Mouse (Mus musculus) myocyte (in vitro differentiated cells): ENCODE data around the gene Pax5. TPM values are rescaled to one million over a fixed set of nuclear protein-coding genes. Genes with fewer than 3 reads are reported as not detected.
A peak's percentile ranks its signal among the peaks of the same experiment; 100 is the strongest.
"Not testable (repeated sequence)": the region's sequence is repeated elsewhere in the genome, so short reads cannot be mapped to it uniquely, and the experiment has no call there.

ENCODE experiments used
- H3K27me3 ChIP-seq: one replicate; pipeline ENCODE4 v1.6.1; 2011; ENCODE audit not compliant: control insufficient read depth, insufficient read depth, insufficient read length
- H3K36me3 ChIP-seq: one replicate; pipeline ENCODE4 v1.6.1; 2011; ENCODE audit not compliant: control insufficient read depth, insufficient read depth
- H3K4me2 ChIP-seq: one replicate; pipeline ENCODE4 v1.6.1; 2011; ENCODE audit warnings: low read depth, control low read depth
- H3K4me3 ChIP-seq: one replicate; pipeline ENCODE4 v1.5.1; 2011; ENCODE audit warnings: mild to moderate bottlenecking, control low read depth, moderate library complexity
- H3K79me2 ChIP-seq: one replicate; pipeline ENCODE4 v1.6.1; 2011; ENCODE audit not compliant: control insufficient read depth, insufficient read depth
- H3ac ChIP-seq: one replicate; pipeline ENCODE4 v1.6.1; 2011; ENCODE audit not compliant: control insufficient read depth, insufficient read length
- CEBPB ChIP-seq: IDR thresholded peaks from 2 replicates; pipeline ENCODE4 v1.6.1; 2011; ENCODE audit warnings: mild to moderate bottlenecking, moderate library complexity; ENCODE audit not compliant: poor library complexity, insufficient read depth, severe bottlenecking
- E2F4 ChIP-seq: IDR thresholded peaks from one replicate; pipeline ENCODE4 v1.6.1; 2011; ENCODE audit warnings: mild to moderate bottlenecking, control low read depth, moderate library complexity; ENCODE audit not compliant: insufficient read depth
- MAX ChIP-seq: IDR thresholded peaks from one replicate; pipeline ENCODE4 v1.6.1; 2011; ENCODE audit warnings: low read depth, mild to moderate bottlenecking, control low read depth
- MYOD1 ChIP-seq, 3 experiments: IDR thresholded peaks; one replicate each; pipeline ENCODE4 v1.6.1; 2011; ENCODE audit warnings: control low read depth in 2 of 3, low read depth in 2 of 3, mild to moderate bottlenecking in 2 of 3, moderate library complexity in 1 of 3; ENCODE audit not compliant: insufficient read length in 2 of 3, control insufficient read depth in 1 of 3
- MYOG ChIP-seq, 3 experiments: IDR thresholded peaks; one replicate each; pipeline ENCODE4 v1.6.1; 2011; ENCODE audit warnings: control low read depth in 2 of 3, low read depth in 2 of 3, mild to moderate bottlenecking in 2 of 3; ENCODE audit not compliant: insufficient read length in 2 of 3, control insufficient read depth in 1 of 3, insufficient read depth in 1 of 3
- POLR2A ChIP-seq: IDR thresholded peaks from one replicate; pipeline ENCODE4 v1.6.1; 2011; ENCODE audit warnings: low read depth, mild to moderate bottlenecking, control low read depth, moderate library complexity; ENCODE audit not compliant: insufficient read length
- POLR2AphosphoS2 ChIP-seq: IDR thresholded peaks from one replicate; pipeline ENCODE4 v1.6.1; 2011; ENCODE audit warnings: low read depth, control low read depth; ENCODE audit not compliant: insufficient read length
- REST ChIP-seq: IDR thresholded peaks from one replicate; pipeline ENCODE4 v1.6.1; 2011; ENCODE audit warnings: mild to moderate bottlenecking, control low read depth, moderate library complexity; ENCODE audit not compliant: insufficient read depth, insufficient read length
- SRF ChIP-seq: IDR thresholded peaks from one replicate; pipeline ENCODE4 v1.6.1; 2011; ENCODE audit warnings: low read depth; ENCODE audit not compliant: control insufficient read depth, insufficient read length
- TCF12 ChIP-seq: IDR thresholded peaks from one replicate; pipeline ENCODE4 v1.6.1; 2011; ENCODE audit warnings: mild to moderate bottlenecking, control low read depth; ENCODE audit not compliant: poor library complexity, insufficient read depth, severe bottlenecking
- TCF3 ChIP-seq: IDR thresholded peaks from one replicate; pipeline ENCODE4 v1.6.1; 2011; ENCODE audit warnings: low read depth, control low read depth; ENCODE audit not compliant: insufficient read length
- USF1 ChIP-seq: IDR thresholded peaks from one replicate; pipeline ENCODE4 v1.6.1; 2011; ENCODE audit warnings: low read depth, mild to moderate bottlenecking, control low read depth, moderate library complexity
- polyA plus RNA-seq: library from polyadenylated mRNA; unstranded; fragments of >200 nt; fragmentation: generic; extraction: Trizol; gene quantifications from one replicate; pipeline ENCODE4 v1.2.1, GENCODE M21; 2012; ENCODE audit warnings: missing spikeins

Pax5 gene
- polyA plus RNA-seq = 0.01 TPM

DNA sequence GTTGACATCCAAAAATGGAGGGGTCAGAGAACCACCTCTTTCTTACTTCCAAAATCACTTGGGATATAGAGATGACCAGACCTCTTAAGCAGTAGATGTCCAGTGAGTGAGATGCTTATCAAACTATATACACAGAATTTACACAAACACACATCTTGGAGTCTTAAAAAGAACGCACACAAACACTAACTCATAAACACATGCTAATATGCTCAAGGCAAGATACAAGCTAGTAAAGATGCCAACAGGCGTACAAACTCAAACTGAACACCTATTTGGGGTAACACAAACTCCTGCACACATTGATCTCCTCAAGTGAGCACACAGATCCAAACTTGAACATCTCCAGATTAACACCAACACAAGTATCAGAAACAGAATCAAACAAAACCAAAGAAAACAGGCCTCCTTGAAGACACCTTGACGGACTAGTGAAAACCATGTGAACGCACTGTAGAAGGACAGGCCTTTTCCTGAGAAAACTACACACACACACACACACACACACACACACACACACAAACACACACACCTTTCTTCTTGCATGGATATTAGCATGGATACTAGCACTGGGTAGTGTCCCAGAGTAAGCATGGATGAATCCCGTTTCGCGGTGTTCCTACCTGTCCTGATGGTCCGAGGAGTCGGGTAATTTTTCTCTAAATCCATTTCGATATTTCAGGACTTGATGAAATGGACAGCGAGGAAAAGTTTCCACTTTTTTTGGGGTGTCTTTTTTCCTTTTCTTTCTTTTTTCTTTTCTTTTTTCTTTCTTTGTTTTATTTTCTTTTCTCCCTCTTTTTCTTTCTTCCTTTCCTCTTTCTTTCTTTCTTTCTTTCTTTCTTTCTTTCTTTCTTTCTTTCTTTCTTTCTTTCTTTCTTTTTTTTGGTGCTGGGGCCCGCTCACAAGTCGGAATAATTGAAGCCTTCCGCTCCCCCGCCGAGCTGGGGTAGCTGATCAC, at the start of gene Pax5:
Pax5 (minus strand) TSS at position 748 of the 961 bp plus-strand sequence.
- Histone ChIP-seq H3K4me3 (no peak within 1 kb of the TSS), H3K4me2 (no peak within 1 kb of the TSS)

DNA sequence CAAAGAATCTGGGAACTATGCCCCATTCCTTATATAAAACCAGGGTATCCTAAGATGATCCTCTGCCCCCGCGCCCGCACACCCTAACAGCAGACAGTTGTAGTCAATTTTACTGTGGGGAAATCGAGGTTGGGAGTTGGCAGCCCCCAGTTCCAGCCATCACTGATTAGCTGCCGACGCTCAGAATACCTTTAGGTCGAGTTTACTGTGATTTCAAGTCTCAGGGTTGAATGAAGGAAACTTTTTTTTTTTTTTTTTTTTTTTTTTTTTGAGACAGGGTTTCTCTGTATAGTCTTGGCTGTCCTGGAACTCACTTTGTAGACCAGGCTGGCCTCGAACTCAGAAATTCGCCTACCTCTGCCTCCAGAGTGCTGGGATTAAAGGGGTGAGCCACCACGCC, 46.8 kb upstream of the Pax5 start:
- Histone ChIP-seq H3K4me2 (peak overlapping the region; percentile 63), H3K4me3 (peak overlapping the region; percentile 85), H3K79me2 (peaks cover 38% of the 10 kb centered on the region), H3ac (peak overlapping the region; percentile 71)
- not testable (repeated sequence) for H3K36me3 ChIP-seq, H3K27me3 ChIP-seq

More for the DNA sequence above, at the start of gene Pax5:
- Histone ChIP-seq H3ac (no peak within 1 kb of the TSS), H3K27me3 (peaks cover 75% of the 10 kb centered on the region), H3K79me2 (no peaks in the 10 kb centered on the region), H3K36me3 (no peaks in the 10 kb centered on the region)
- no peak for TF ChIP-seq REST
- TF ChIP-seq E2F4 = no peak
- TF ChIP-seq TCF3 = no peak
- no peak for TF ChIP-seq POLR2A
- TF ChIP-seq USF1 = no peak
- no peak for TF ChIP-seq TCF12
- no peak for TF ChIP-seq POLR2AphosphoS2
- TF ChIP-seq CEBPB = no peak
- no peak for TF ChIP-seq MYOG (IDR thresholded peaks at IDR 0.05; ENCODE audit: control insufficient read depth in 1 of 3, insufficient read depth in 1 of 3, insufficient read length in 2 of 3, low read depth in 2 of 3)
- no peak for TF ChIP-seq MAX
- TF ChIP-seq MYOD1 (IDR thresholded peaks at IDR 0.05; ENCODE audit: control insufficient read depth in 1 of 3, insufficient read length in 2 of 3, low read depth in 2 of 3) = no peak
- TF ChIP-seq SRF = no peak

DNA sequence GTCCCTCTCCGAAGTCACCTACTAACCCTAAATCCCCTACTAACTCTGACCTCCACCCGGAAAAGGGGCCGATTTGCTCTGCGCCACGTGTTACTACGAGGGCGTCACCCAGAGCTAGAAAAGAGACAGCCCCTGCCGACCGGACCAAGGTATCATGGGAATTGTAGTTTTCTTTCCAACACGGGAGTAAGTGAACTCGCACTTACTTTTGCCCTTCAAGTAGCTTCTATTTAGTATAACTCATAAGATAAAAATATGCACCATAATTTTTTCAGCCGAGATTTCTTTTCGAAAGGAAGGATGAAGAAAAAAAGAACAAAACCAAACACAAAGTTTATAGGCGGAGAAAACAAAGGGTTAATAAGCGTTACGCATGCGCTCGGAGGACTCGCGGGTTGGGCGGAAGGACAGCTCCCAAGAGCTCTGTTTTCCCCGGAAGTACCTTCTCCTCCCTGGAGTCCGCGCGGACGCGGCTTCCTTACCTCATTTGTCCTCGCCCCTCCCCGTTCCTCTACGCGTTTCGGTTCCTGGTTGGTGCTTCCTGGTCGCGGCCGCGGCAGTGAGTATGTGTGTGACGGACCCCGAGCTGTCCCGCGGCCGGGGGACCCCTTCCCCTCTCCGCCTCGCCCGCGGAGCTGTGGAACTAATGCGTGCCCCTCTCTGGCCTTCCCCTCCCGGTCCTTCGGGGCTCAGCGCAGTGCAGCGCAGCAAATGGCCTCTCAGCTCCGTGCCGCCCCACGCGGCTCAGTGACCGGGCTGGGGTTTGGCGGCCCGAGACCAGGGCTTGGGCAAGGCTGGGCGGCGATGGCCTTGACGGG, 46.1 kb upstream of the Pax5 start:
- TF ChIP-seq REST (no peak), USF1 (peak; percentile 95), SRF (peak; percentile 62), POLR2A (peak; percentile 94), POLR2AphosphoS2 (peak; percentile 87), TCF12 (no peak), TCF3 (no peak), CEBPB (no peak), E2F4 (no peak), MYOG (IDR thresholded peaks at IDR 0.05; ENCODE audit: control insufficient read depth in 1 of 3, insufficient read depth in 1 of 3, insufficient read length in 2 of 3, low read depth in 2 of 3) (no peak), MYOD1 (IDR thresholded peaks at IDR 0.05; ENCODE audit: control insufficient read depth in 1 of 3, insufficient read length in 2 of 3, low read depth in 2 of 3) (no peak), MAX (peak; percentile 76)
- no peaks in the 10 kb centered on the region for H3K27me3 ChIP-seq
- H3K36me3 ChIP-seq = no peaks in the 10 kb centered on the region
- peak overlapping the region; percentile 85 for H3K4me3 ChIP-seq
- H3K79me2 ChIP-seq = peaks cover 38% of the 10 kb centered on the region
- H3K4me2 ChIP-seq = peak overlapping the region; percentile 90
- peak overlapping the region; percentile 71 for H3ac ChIP-seq

DNA sequence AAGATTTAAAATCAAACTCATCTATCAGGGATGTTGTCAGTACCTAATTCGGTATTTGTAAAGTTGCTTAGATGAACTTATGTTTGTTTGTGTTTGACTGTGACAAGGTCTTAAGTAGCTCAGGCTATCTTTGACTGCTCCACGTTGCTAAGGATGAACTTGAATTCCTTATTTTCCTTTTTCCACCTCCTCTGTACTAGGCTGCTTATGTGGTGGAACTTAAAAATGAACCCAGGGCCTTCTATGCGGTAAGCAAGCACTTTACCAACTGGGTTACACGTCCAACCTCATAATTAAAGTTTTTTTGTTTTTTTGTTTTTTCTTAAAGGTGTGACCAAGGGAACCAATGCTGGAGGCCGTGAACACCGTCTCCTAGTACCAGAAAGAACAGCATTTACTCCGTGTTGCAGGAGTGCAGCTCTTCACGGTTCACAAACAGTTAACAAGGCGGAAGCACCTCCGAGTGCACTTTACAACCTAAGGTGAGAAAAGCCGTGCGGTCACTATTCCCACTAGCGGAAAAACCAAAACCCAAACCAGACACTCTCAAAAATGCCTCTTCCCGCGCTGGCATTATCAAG, 45.4 kb upstream of the Pax5 start, which contains the start of gene Zcchc7:
Zcchc7 (plus strand) TSS at position 325 of the 581 bp plus-strand sequence.
- no peak for TF ChIP-seq MYOD1 (IDR thresholded peaks at IDR 0.05; ENCODE audit: control insufficient read depth in 1 of 3, insufficient read length in 2 of 3, low read depth in 2 of 3)
- no peak for TF ChIP-seq E2F4
- no peak for TF ChIP-seq MAX
- no peak for TF ChIP-seq TCF3
- no peak for TF ChIP-seq TCF12
- TF ChIP-seq POLR2A = no peak
- no peak for TF ChIP-seq POLR2AphosphoS2
- no peak for TF ChIP-seq USF1

More for the DNA sequence above, 45.4 kb upstream of the Pax5 start, which contains the start of gene Zcchc7:
- Histone ChIP-seq H3K4me3 (peak within 1 kb of the TSS; percentile 85), H3K27me3 (no peaks in the 10 kb centered on the region), H3ac (peak within 1 kb of the TSS; percentile 71), H3K79me2 (peaks cover 38% of the 10 kb centered on the region), H3K36me3 (no peaks in the 10 kb centered on the region), H3K4me2 (peak within 1 kb of the TSS; percentile 90)
